Mouse (Mus musculus): ENCODE results near the gene Kalrn. TPM values are rescaled to one million over a fixed set of nuclear protein-coding genes. Genes with fewer than 3 reads are reported as not detected.
A peak's percentile ranks its signal among the peaks of the same experiment; 100 is the strongest.

The Kalrn gene
- polyA plus RNA-seq, 1 experiment from 2014 or later: 23.7 TPM

GRCm38 (mm10) chr16:34155696-34156095, 417.6 kb downstream of the Kalrn start:
- H3K9me3 ChIP-seq (replicated peaks): no peaks in the 10 kb centered on the region
- H3K4me1 ChIP-seq: peaks cover 15% of the 10 kb centered on the region
- no peak overlapping the region for H3K27ac ChIP-seq (replicated peaks)
- no peaks in the 10 kb centered on the region for H3K27me3 ChIP-seq (replicated peaks)
- H3K4me3 ChIP-seq (replicated peaks): no peak overlapping the region
- no peak for ATAC-seq (ENCODE audit: low FRiP score)
- 84% methylated on average over 3 of the region's 3 CpGs for WGBS
- H3K36me3 ChIP-seq: 0 out of 2 replicates have a peak, but pooled peaks cover 9% of the 10 kb centered on the region
- H3K9ac ChIP-seq (replicated peaks): no peak overlapping the region
- H3K4me2 ChIP-seq: no peak overlapping the region

GRCm38 (mm10) chr16:34154903-34155302, 418.4 kb downstream of the Kalrn start:
- H3K9ac ChIP-seq (replicated peaks): no peak overlapping the region
- H3K27me3 ChIP-seq (replicated peaks): no peaks in the 10 kb centered on the region
- no peak for ATAC-seq (ENCODE audit: low FRiP score)

GRCm38 (mm10) chr16:34151528-34152071, 421.7 kb downstream of the Kalrn start:
- peaks cover 16% of the 10 kb centered on the region for H3K4me1 ChIP-seq
- H3K27ac ChIP-seq (replicated peaks): no peak overlapping the region
- ATAC-seq (ENCODE audit: low FRiP score): peak; percentile 50; the same call in 1 of the 2 replicates
- no peak overlapping the region for H3K9ac ChIP-seq (replicated peaks)
- 43% methylated on average over 3 of the region's 3 CpGs for WGBS
- no peaks in the 10 kb centered on the region for H3K27me3 ChIP-seq (replicated peaks)
- H3K4me2 ChIP-seq: no peak overlapping the region
- H3K4me3 ChIP-seq (replicated peaks): no peak overlapping the region
- H3K36me3 ChIP-seq: 0 out of 2 replicates have a peak, but pooled peaks cover 3% of the 10 kb centered on the region
- H3K9me3 ChIP-seq (replicated peaks): no peaks in the 10 kb centered on the region

More at GRCm38 (mm10) chr16:34154903-34155302, 418.4 kb downstream of the Kalrn start:
- Histone ChIP-seq H3K4me3 (replicated peaks) (no peak overlapping the region), H3K4me1 (peaks cover 16% of the 10 kb centered on the region), H3K36me3 (0 out of 2 replicates have a peak, but pooled peaks cover 9% of the 10 kb centered on the region), H3K4me2 (no peak overlapping the region), H3K27ac (replicated peaks) (no peak overlapping the region), H3K9me3 (replicated peaks) (no peaks in the 10 kb centered on the region)
- 89% methylated on average over 3 of the region's 3 CpGs for WGBS

- ATAC-seq (ENCODE audit: low FRiP score): no peak
- no peak overlapping the region for H3K4me3 ChIP-seq (replicated peaks)
- WGBS: 92% methylated on average over 8 of the region's 8 CpGs
- H3K4me2 ChIP-seq: no peak overlapping the region
- H3K36me3 ChIP-seq: no peaks in the 10 kb centered on the region
- H3K4me1 ChIP-seq: no peaks in the 10 kb centered on the region
- H3K27me3 ChIP-seq (replicated peaks): no peaks in the 10 kb centered on the region
- H3K9ac ChIP-seq (replicated peaks): no peak overlapping the region
- H3K9me3 ChIP-seq (replicated peaks): no peaks in the 10 kb centered on the region
- no peak overlapping the region for H3K27ac ChIP-seq (replicated peaks)
Observed at GRCm38 (mm10) chr16:34141670-34142069, 431.7 kb downstream of the Kalrn start.

GRCm38 (mm10) chr16:34135074-34135473, 438.3 kb downstream of the Kalrn start:
- Histone ChIP-seq H3K36me3 (no peaks in the 10 kb centered on the region), H3K4me2 (no peak overlapping the region), H3K9ac (replicated peaks) (no peak overlapping the region), H3K27ac (replicated peaks) (no peak overlapping the region), H3K4me3 (replicated peaks) (no peak overlapping the region), H3K27me3 (replicated peaks) (no peaks in the 10 kb centered on the region), H3K9me3 (replicated peaks) (no peaks in the 10 kb centered on the region), H3K4me1 (no peaks in the 10 kb centered on the region)
- 82% methylated on average over 2 of the region's 2 CpGs for WGBS
- no peak for ATAC-seq (ENCODE audit: low FRiP score)

GRCm38 (mm10) chr16:34134628-34135027, 438.7 kb downstream of the Kalrn start:
- H3K4me3 ChIP-seq (replicated peaks): no peak overlapping the region
- no peak overlapping the region for H3K4me2 ChIP-seq
- H3K9me3 ChIP-seq (replicated peaks): no peaks in the 10 kb centered on the region
- no peaks in the 10 kb centered on the region for H3K4me1 ChIP-seq
- ATAC-seq (ENCODE audit: low FRiP score): no peak
- H3K9ac ChIP-seq (replicated peaks): no peak overlapping the region
- H3K27me3 ChIP-seq (replicated peaks): no peaks in the 10 kb centered on the region
- H3K27ac ChIP-seq (replicated peaks): no peak overlapping the region
- no peaks in the 10 kb centered on the region for H3K36me3 ChIP-seq
- 76% methylated on average over 3 of the region's 3 CpGs for WGBS

- Histone ChIP-seq H3K9ac (replicated peaks) (no peak overlapping the region), H3K4me3 (replicated peaks) (no peak overlapping the region), H3K9me3 (replicated peaks) (no peaks in the 10 kb centered on the region), H3K27ac (replicated peaks) (no peak overlapping the region), H3K4me1 (peaks cover 11% of the 10 kb centered on the region), H3K4me2 (no peak overlapping the region), H3K36me3 (no peaks in the 10 kb centered on the region), H3K27me3 (replicated peaks) (no peaks in the 10 kb centered on the region)
- WGBS: 5% methylated on average over 2 of the region's 2 CpGs
- peak; percentile 50 for ATAC-seq (ENCODE audit: low FRiP score)
Observed at GRCm38 (mm10) chr16:34125595-34125994, 447.7 kb downstream of the Kalrn start.

GRCm38 (mm10) chr16:34122486-34122885, 450.8 kb downstream of the Kalrn start:
- Histone ChIP-seq H3K4me3 (replicated peaks) (no peak overlapping the region), H3K9me3 (replicated peaks) (no peaks in the 10 kb centered on the region), H3K4me1 (peaks cover 11% of the 10 kb centered on the region), H3K27ac (replicated peaks) (no peak overlapping the region), H3K36me3 (no peaks in the 10 kb centered on the region), H3K4me2 (no peak overlapping the region), H3K27me3 (replicated peaks) (no peaks in the 10 kb centered on the region), H3K9ac (replicated peaks) (no peak overlapping the region)
- 74% methylated on average over 9 of the region's 9 CpGs for WGBS
- ATAC-seq (ENCODE audit: low FRiP score): no peak

- H3K9me3 ChIP-seq (replicated peaks): no peaks in the 10 kb centered on the region
- H3K4me1 ChIP-seq: peaks cover 11% of the 10 kb centered on the region
- no peak for ATAC-seq (ENCODE audit: low FRiP score)
- no peak overlapping the region for H3K4me3 ChIP-seq (replicated peaks)
- no peak overlapping the region for H3K9ac ChIP-seq (replicated peaks)
- no peak overlapping the region for H3K4me2 ChIP-seq
- H3K27me3 ChIP-seq (replicated peaks): no peaks in the 10 kb centered on the region
- H3K36me3 ChIP-seq: no peaks in the 10 kb centered on the region
- WGBS: 89% methylated on average over 7 of the region's 7 CpGs
- H3K27ac ChIP-seq (replicated peaks): no peak overlapping the region
Observed at GRCm38 (mm10) chr16:34121288-34121687, 452.0 kb downstream of the Kalrn start.

- H3K4me2 ChIP-seq: no peak overlapping the region
- H3K9ac ChIP-seq (replicated peaks): no peak overlapping the region
- H3K4me3 ChIP-seq (replicated peaks): no peak overlapping the region
- no peak for ATAC-seq (ENCODE audit: low FRiP score)
- H3K27ac ChIP-seq (replicated peaks): no peak overlapping the region
- no peaks in the 10 kb centered on the region for H3K36me3 ChIP-seq
- H3K9me3 ChIP-seq (replicated peaks): no peaks in the 10 kb centered on the region
- H3K27me3 ChIP-seq (replicated peaks): no peaks in the 10 kb centered on the region
- WGBS: 80% methylated on average over 9 of the region's 9 CpGs
- H3K4me1 ChIP-seq: peaks cover 10% of the 10 kb centered on the region
Observed at GRCm38 (mm10) chr16:34120801-34121201, 452.5 kb downstream of the Kalrn start.

GRCm38 (mm10) chr16:34119844-34120243, 453.5 kb downstream of the Kalrn start:
- Histone ChIP-seq H3K4me3 (replicated peaks) (no peak overlapping the region), H3K27me3 (replicated peaks) (no peaks in the 10 kb centered on the region), H3K27ac (replicated peaks) (no peak overlapping the region), H3K36me3 (0 out of 2 replicates have a peak, but pooled peaks cover 3% of the 10 kb centered on the region), H3K4me2 (no peak overlapping the region), H3K9me3 (replicated peaks) (no peaks in the 10 kb centered on the region), H3K4me1 (0 out of 2 replicates have a peak, but pooled peaks cover 4% of the 10 kb centered on the region), H3K9ac (replicated peaks) (no peak overlapping the region)
- no peak for ATAC-seq (ENCODE audit: low FRiP score)
- 92% methylated on average over 7 of the region's 7 CpGs for WGBS

- Histone ChIP-seq H3K4me3 (replicated peaks) (no peak overlapping the region), H3K27me3 (replicated peaks) (no peaks in the 10 kb centered on the region), H3K36me3 (0 out of 2 replicates have a peak, but pooled peaks cover 3% of the 10 kb centered on the region), H3K27ac (replicated peaks) (no peak overlapping the region), H3K9me3 (replicated peaks) (no peaks in the 10 kb centered on the region), H3K9ac (replicated peaks) (no peak overlapping the region), H3K4me1 (0 out of 2 replicates have a peak, but pooled peaks cover 4% of the 10 kb centered on the region), H3K4me2 (no peak overlapping the region)
- ATAC-seq (ENCODE audit: low FRiP score): no peak
- WGBS: 17% methylated on average over 2 of the region's 2 CpGs
Observed at GRCm38 (mm10) chr16:34119370-34119769, 454.0 kb downstream of the Kalrn start.

Measured in neural tube, embryonic 15.5 days (tissue).